Mouse (Mus musculus) cortical plate, adult 2 months (tissue): Measurements from ENCODE around the gene Cyfip1. TPM values are rescaled to one million over a fixed set of nuclear protein-coding genes. Genes with fewer than 3 reads are reported as not detected.

Source experiments
- H3K27ac ChIP-seq: fragments of 200-500 bp; 2 replicates; pipeline ENCODE4 v1.5.1; 2012; ENCODE audit warnings: low read length, control low read depth, inconsistent platforms; ENCODE audit not compliant: insufficient read depth
- H3K4me1 ChIP-seq: fragments of 200-500 bp; 2 replicates; pipeline ENCODE4 v1.6.1; 2011; ENCODE audit warnings: low read length; ENCODE audit not compliant: control insufficient read depth, insufficient read depth
- H3K4me3 ChIP-seq: fragments of 200-500 bp; 2 replicates; pipeline ENCODE4 v1.5.1; 2011; ENCODE audit warnings: mild to moderate bottlenecking, low read length, control low read depth; ENCODE audit not compliant: insufficient read depth
- CTCF ChIP-seq: fragments of 200-500 bp; IDR thresholded peaks from 2 replicates; pipeline ENCODE4 v1.5.1; 2011; ENCODE audit warnings: mild to moderate bottlenecking, control low read depth, low read length; ENCODE audit not compliant: insufficient read depth; ENCODE audit errors: extremely low read depth
- POLR2A ChIP-seq: fragments of 200-500 bp; IDR thresholded peaks from 2 replicates; pipeline ENCODE4 v1.6.1; 2011; ENCODE audit warnings: mild to moderate bottlenecking, low read length, control low read depth; ENCODE audit not compliant: insufficient read depth; ENCODE audit errors: extremely low read depth
- polyA plus RNA-seq: library from polyadenylated mRNA; depleted of rRNA; stranded (reverse); fragments of >200 nt; gene quantifications from 2 replicates; pipeline ENCODE4 v1.2.3, GENCODE M21; 2012

Cyfip1 gene
- polyA plus RNA-seq, 1 experiment = 50.4 TPM

GRCm38 (mm10) chr7:55880882-55881281 is 39.3 kb downstream of the Cyfip1 start:
- Histone ChIP-seq H3K4me1 (peaks cover 2% of the 10 kb centered on the region), H3K4me3 (no peak overlapping the region), H3K27ac (no peak overlapping the region)
- TF ChIP-seq CTCF = no peak

- Histone ChIP-seq H3K27ac (no peak overlapping the region), H3K4me3 (no peak overlapping the region), H3K4me1 (peaks cover 5% of the 10 kb centered on the region; the same call in 1 of the 2 replicates)
- TF ChIP-seq CTCF (no peak), POLR2A (no peak)
Measured at GRCm38 (mm10) chr7:55888603-55889002, 47.1 kb downstream of the Cyfip1 start.

- no peak for TF ChIP-seq CTCF
- no peak for TF ChIP-seq POLR2A
- H3K4me3 ChIP-seq = no peak overlapping the region
- no peak overlapping the region for H3K27ac ChIP-seq
- H3K4me1 ChIP-seq = peaks cover 5% of the 10 kb centered on the region; the same call in 1 of the 2 replicates
Measured at GRCm38 (mm10) chr7:55889996-55890395, 48.5 kb downstream of the Cyfip1 start.

- Histone ChIP-seq H3K27ac (peak overlapping the region; percentile 51; the same call in 1 of the 2 replicates), H3K4me3 (no peak overlapping the region), H3K4me1 (peaks cover 5% of the 10 kb centered on the region; the same call in 1 of the 2 replicates)
- TF ChIP-seq CTCF (no peak), POLR2A (no peak)
Measured at GRCm38 (mm10) chr7:55890731-55891130, 49.2 kb downstream of the Cyfip1 start.

GRCm38 (mm10) chr7:55891797-55892196 is 50.3 kb downstream of the Cyfip1 start:
- TF ChIP-seq POLR2A (no peak), CTCF (no peak)
- Histone ChIP-seq H3K27ac (peak overlapping the region; percentile 82; the same call in 1 of the 2 replicates), H3K4me3 (no peak overlapping the region), H3K4me1 (peaks cover 5% of the 10 kb centered on the region; the same call in 1 of the 2 replicates)

- TF ChIP-seq CTCF = no peak
- TF ChIP-seq POLR2A = no peak
Measured at GRCm38 (mm10) chr7:55903766-55904165, 62.2 kb downstream of the Cyfip1 start.

GRCm38 (mm10) chr7:55905449-55905848 is 63.9 kb downstream of the Cyfip1 start:
- no peak for TF ChIP-seq CTCF
- TF ChIP-seq POLR2A = no peak
- H3K4me1 ChIP-seq = no peaks in the 10 kb centered on the region
- no peak overlapping the region for H3K4me3 ChIP-seq
- no peak overlapping the region for H3K27ac ChIP-seq

More at GRCm38 (mm10) chr7:55903766-55904165, 62.2 kb downstream of the Cyfip1 start:
- Histone ChIP-seq H3K4me1 (no peaks in the 10 kb centered on the region), H3K27ac (no peak overlapping the region), H3K4me3 (no peak overlapping the region)

GRCm38 (mm10) chr7:55909519-55909918 is 68.0 kb downstream of the Cyfip1 start:
- Histone ChIP-seq H3K4me1 (no peaks in the 10 kb centered on the region), H3K4me3 (no peak overlapping the region), H3K27ac (no peak overlapping the region)
- TF ChIP-seq CTCF (no peak), POLR2A (no peak)

GRCm38 (mm10) chr7:55910356-55910755 is 68.8 kb downstream of the Cyfip1 start:
- H3K27ac ChIP-seq = no peak overlapping the region
- H3K4me1 ChIP-seq = no peaks in the 10 kb centered on the region
- H3K4me3 ChIP-seq = no peak overlapping the region
- no peak for TF ChIP-seq CTCF
- TF ChIP-seq POLR2A = no peak

GRCm38 (mm10) chr7:55911371-55911770 is 69.8 kb downstream of the Cyfip1 start:
- Histone ChIP-seq H3K4me3 (no peak overlapping the region), H3K4me1 (no peaks in the 10 kb centered on the region), H3K27ac (peak overlapping the region; percentile 39; the same call in 1 of the 2 replicates)
- TF ChIP-seq CTCF (no peak), POLR2A (no peak)
